Mouse (Mus musculus) liver, embryonic 11.5 days (tissue): ENCODE measurements around the gene Usmg5. TPM values are rescaled to one million over a fixed set of nuclear protein-coding genes. Genes with fewer than 3 reads are reported as not detected.
"Not testable (repeated sequence)": the region's sequence is repeated elsewhere in the genome, so short reads cannot be mapped to it uniquely, and the experiment has no call there.

ENCODE experiments used
- ATAC-seq: fragments of 200-750 bp; cut with Nextera tagmentation; replicated peaks from 2 replicates; pipeline ENCODE4 v1.8.0; 2017; ENCODE audit warnings: moderate number of reproducible peaks, mild to moderate bottlenecking, moderate TSS enrichment, moderate library complexity; ENCODE audit not compliant: low FRiP score
- DNase-seq: peaks from one replicate; pipeline ENCODE4 v3.0.0-alpha.2; 2017; ENCODE audit warnings: low spot score
- H3K27ac ChIP-seq: fragments of 300-500 bp; sonication (generic); 2 replicates; pipeline ENCODE4 v1.5.1; 2014; ENCODE audit warnings: mild to moderate bottlenecking, low read depth, low read length, control low read depth
- H3K27me3 ChIP-seq: fragments of 300-500 bp; sonication (generic); replicated peaks from 2 replicates; pipeline ENCODE4 v1.6.1; 2014; ENCODE audit warnings: low read length, mixed read lengths; ENCODE audit not compliant: control insufficient read depth, insufficient read depth
- H3K36me3 ChIP-seq: fragments of 300-500 bp; sonication (generic); 2 replicates; pipeline ENCODE4 v1.6.1; 2014; ENCODE audit warnings: mild to moderate bottlenecking, low read length, moderate library complexity, mixed read lengths; ENCODE audit not compliant: control insufficient read depth, insufficient read depth
- H3K4me1 ChIP-seq: fragments of 300-500 bp; sonication (generic); replicated peaks from 2 replicates; pipeline ENCODE4 v1.6.1; 2014; ENCODE audit warnings: low read length, mixed read lengths; ENCODE audit not compliant: control insufficient read depth, insufficient read depth
- H3K4me2 ChIP-seq: fragments of 300-500 bp; sonication (generic); 2 replicates; pipeline ENCODE4 v1.6.1; 2014; ENCODE audit warnings: mild to moderate bottlenecking, control low read depth, moderate library complexity
- H3K4me3 ChIP-seq: fragments of 300-500 bp; sonication (generic); 2 replicates; pipeline ENCODE4 v1.5.1; 2014; ENCODE audit warnings: low read depth, low read length, control low read depth
- H3K9ac ChIP-seq: fragments of 300-500 bp; sonication (generic); 2 replicates; pipeline ENCODE4 v1.6.1; 2014; ENCODE audit warnings: low read depth, low read length, control low read depth
- H3K9me3 ChIP-seq: fragments of 300-500 bp; sonication (generic); 2 replicates; pipeline ENCODE4 v1.6.1; 2016; ENCODE audit warnings: low read length, inconsistent platforms, mixed read lengths; ENCODE audit not compliant: control insufficient read depth
- WGBS: fragments of 180-500 bp; shearing (Covaris S2); extraction: QIAGEN DNeasy Blood & Tissue Kit; methylation state at CpG from one replicate; pipeline ENCODE4 v1.1.7; 2014; 5-methylcytosine and 5-hydroxymethylcytosine counted together
- polyA plus RNA-seq: library from polyadenylated mRNA; unstranded; fragments of >200 nt; fragmentation: Nextera tagmentation; extraction: Ambion mirVana; gene quantifications from 2 replicates; pipeline ENCODE4 v1.2.1, GENCODE M21; 2014

Usmg5 gene
- 1,203 and 1,215 TPM in 2 replicates for polyA plus RNA-seq

DNA sequence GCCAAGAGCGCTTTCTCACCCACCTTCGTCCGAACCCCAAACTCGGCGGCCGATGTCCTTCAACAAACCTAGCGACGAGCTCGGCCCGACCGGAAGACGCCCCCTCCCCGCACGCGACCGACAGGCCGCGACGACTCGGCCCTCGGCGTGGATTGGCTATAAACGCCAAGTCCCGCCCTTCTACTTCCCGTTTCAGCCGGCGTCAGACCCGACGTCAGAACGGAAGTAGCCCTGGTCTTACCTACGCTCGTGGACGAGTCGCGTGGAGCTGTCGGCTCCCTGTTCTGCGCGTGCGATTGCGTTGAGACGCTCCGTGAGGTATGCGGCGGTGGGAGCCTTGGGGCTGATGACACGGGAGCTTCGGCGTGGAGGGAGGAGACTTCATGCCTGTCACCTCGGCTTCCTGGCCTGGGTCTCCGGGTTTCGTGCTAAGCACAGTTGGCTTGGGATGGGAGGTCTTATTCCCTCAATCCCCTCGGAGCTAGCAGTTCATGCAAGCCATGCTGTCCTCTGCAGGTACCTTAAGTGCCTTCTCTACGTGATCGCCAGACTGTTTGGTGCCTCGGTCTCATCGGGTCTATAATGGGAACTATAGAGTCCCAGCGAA, at the start of gene Usmg5, which contains the start of gene Pdcd11:
Gene Usmg5 (minus strand): TSS at position 98 of the 607 bp plus-strand sequence.
Gene Pdcd11 (plus strand): TSS at position 219 of the 607 bp plus-strand sequence.
- H3K36me3 ChIP-seq = peaks cover 24% of the 10 kb centered on the region
- H3K4me1 ChIP-seq = peaks cover 15% of the 10 kb centered on the region
- peak within 1 kb of the TSS; percentile 87 for H3K4me3 ChIP-seq
- H3K9me3 ChIP-seq = no peaks in the 10 kb centered on the region
- ATAC-seq (peak; percentile 98), DNase-seq (peak; percentile 91)
- H3K9ac ChIP-seq = peak within 1 kb of the TSS; percentile 89
- no peaks in the 10 kb centered on the region for H3K27me3 ChIP-seq
- peak within 1 kb of the TSS; percentile 93 for H3K4me2 ChIP-seq
- peak within 1 kb of the TSS; percentile 67; the same call in 1 of the 2 replicates for H3K27ac ChIP-seq
- under 1% methylated on average over 56 of the region's 56 CpGs for WGBS

GRCm38 (mm10) chr19:47139611-47140010, 49.2 kb upstream of the Usmg5 start:
- H3K27me3 ChIP-seq = peaks cover 16% of the 10 kb centered on the region

GRCm38 (mm10) chr19:47137771-47138421, 47.4 kb upstream of the Usmg5 start, which contains the start of gene Calhm2:
Gene Calhm2, minus strand, starts transcription at chr19:47138294.
- H3K9ac ChIP-seq = peak within 1 kb of the TSS; percentile 59
- WGBS = 2% methylated on average over 28 of the region's 28 CpGs
- H3K27me3 ChIP-seq = peaks cover 13% of the 10 kb centered on the region
- H3K4me2 ChIP-seq = peak within 1 kb of the TSS; percentile 69
- peak within 1 kb of the TSS; percentile 62 for H3K27ac ChIP-seq
- peak within 1 kb of the TSS; percentile 50 for H3K4me3 ChIP-seq
- ATAC-seq (peak; percentile 54; the same call in 1 of the 2 replicates), DNase-seq (peak; percentile 57)
- peaks cover 22% of the 10 kb centered on the region for H3K4me1 ChIP-seq
- H3K9me3 ChIP-seq = no peaks in the 10 kb centered on the region
- H3K36me3 ChIP-seq = no peaks in the 10 kb centered on the region; the same call in 1 of the 2 replicates

More at GRCm38 (mm10) chr19:47139611-47140010, 49.2 kb upstream of the Usmg5 start:
- H3K27ac ChIP-seq, ATAC-seq, H3K4me3 ChIP-seq, H3K36me3 ChIP-seq, H3K9ac ChIP-seq, H3K9me3 ChIP-seq, DNase-seq, H3K4me2 ChIP-seq: not testable (repeated sequence)
- peaks cover 19% of the 10 kb centered on the region for H3K4me1 ChIP-seq
- WGBS = 39% methylated on average over 7 of the region's 7 CpGs

- DNase-seq = no peak
- Histone ChIP-seq H3K27me3 (peaks cover 13% of the 10 kb centered on the region), H3K36me3 (peaks cover 1% of the 10 kb centered on the region; the same call in 1 of the 2 replicates), H3K9me3 (no peaks in the 10 kb centered on the region), H3K9ac (peak overlapping the region; percentile 59), H3K4me1 (peaks cover 26% of the 10 kb centered on the region), H3K4me3 (peak overlapping the region; percentile 50), H3K4me2 (peak overlapping the region; percentile 69), H3K27ac (peak overlapping the region; percentile 62; the same call in 1 of the 2 replicates)
- WGBS = 13% methylated on average over 6 of the region's 6 CpGs
- peak; percentile 56 for ATAC-seq
Observed at GRCm38 (mm10) chr19:47137051-47137581, 46.7 kb upstream of the Usmg5 start.

DNA sequence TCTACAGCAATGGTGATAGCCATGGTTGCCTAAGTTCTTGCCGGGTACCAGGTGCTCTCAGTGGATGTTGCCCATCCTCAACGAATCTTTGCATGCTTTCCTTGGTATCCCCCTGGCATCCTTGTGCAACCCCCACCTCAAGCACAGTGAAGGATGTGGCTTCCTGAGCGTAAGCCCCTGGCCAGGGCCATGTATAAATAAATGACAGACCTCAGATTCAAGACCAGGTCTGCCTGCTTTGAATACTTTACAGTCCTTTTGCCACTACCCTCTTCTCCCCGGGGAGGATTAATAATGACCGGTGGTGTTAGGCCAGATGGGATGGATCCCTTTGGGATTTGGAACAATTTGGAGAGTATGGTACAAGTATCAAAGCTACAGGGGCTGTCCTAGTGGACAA, 45.7 kb upstream of the Usmg5 start:
- H3K4me3 ChIP-seq = no peak overlapping the region
- no peak overlapping the region for H3K9ac ChIP-seq
- H3K9me3 ChIP-seq = no peaks in the 10 kb centered on the region
- DNase-seq (no peak), ATAC-seq (no peak)
- WGBS = 84% methylated on average over 5 of the region's 5 CpGs
- H3K27ac ChIP-seq = no peak overlapping the region
- H3K4me1 ChIP-seq = peaks cover 26% of the 10 kb centered on the region
- H3K4me2 ChIP-seq = peak overlapping the region; percentile 1; the same call in 1 of the 2 replicates
- peaks cover 13% of the 10 kb centered on the region for H3K27me3 ChIP-seq
- peaks cover 7% of the 10 kb centered on the region; the same call in 1 of the 2 replicates for H3K36me3 ChIP-seq

GRCm38 (mm10) chr19:47135568-47135967, 45.1 kb upstream of the Usmg5 start:
- Histone ChIP-seq H3K4me1 (peaks cover 26% of the 10 kb centered on the region), H3K27me3 (peaks cover 11% of the 10 kb centered on the region), H3K9ac (no peak overlapping the region), H3K4me2 (no peak overlapping the region), H3K9me3 (no peaks in the 10 kb centered on the region), H3K36me3 (peaks cover 8% of the 10 kb centered on the region; the same call in 1 of the 2 replicates), H3K27ac (no peak overlapping the region), H3K4me3 (no peak overlapping the region)
- DNase-seq (no peak), ATAC-seq (no peak)
- WGBS = 88% methylated on average over 17 of the region's 17 CpGs

GRCm38 (mm10) chr19:47133161-47133560, 42.7 kb upstream of the Usmg5 start:
- 43% methylated on average over 7 of the region's 7 CpGs for WGBS
- H3K9me3 ChIP-seq = no peaks in the 10 kb centered on the region
- H3K4me1 ChIP-seq = peaks cover 23% of the 10 kb centered on the region
- no peak overlapping the region for H3K4me2 ChIP-seq
- H3K4me3 ChIP-seq = no peak overlapping the region
- ATAC-seq (peak; percentile 30; the same call in 1 of the 2 replicates), DNase-seq (no peak)
- peaks cover 32% of the 10 kb centered on the region for H3K36me3 ChIP-seq
- peaks cover 5% of the 10 kb centered on the region; the same call in 1 of the 2 replicates for H3K27me3 ChIP-seq
- H3K9ac ChIP-seq = no peak overlapping the region
- H3K27ac ChIP-seq = no peak overlapping the region; the same call in none of the 2 replicates

GRCm38 (mm10) chr19:47130551-47131125, 40.2 kb upstream of the Usmg5 start:
- DNase-seq = no peak
- no peak overlapping the region for H3K27ac ChIP-seq
- WGBS = 94% methylated on average over 15 of the region's 15 CpGs
- no peak overlapping the region for H3K4me3 ChIP-seq
- no peak for ATAC-seq
- peaks cover 47% of the 10 kb centered on the region for H3K36me3 ChIP-seq
- no peaks in the 10 kb centered on the region for H3K27me3 ChIP-seq
- peaks cover 8% of the 10 kb centered on the region for H3K4me1 ChIP-seq
- H3K9me3 ChIP-seq = no peaks in the 10 kb centered on the region
- H3K9ac ChIP-seq = no peak overlapping the region
- H3K4me2 ChIP-seq = no peak overlapping the region
